ENCODE assay signal across 8 mouse cellular contexts in genomic region chr13:5870382-5871272, GRCm38 (mm10). TPM values are rescaled to one million over a fixed set of nuclear protein-coding genes. Genes with fewer than 3 reads are reported as not detected.
DNase-seq lines count a peak whose midpoint lies in the region; ATAC-seq lines count a peak whose summit lies in the region.

No protein-coding gene starts in this region.

- no peaks in the 10 kb centered on the region for H3K9me3 ChIP-seq in embryonic facial prominence, embryonic 12.5 days
- no peaks in the 10 kb centered on the region for H3K9me3 ChIP-seq in heart, embryonic 15.5 days (replicated peaks)

- peak overlapping the region; percentile 46; the same call in 1 of the 2 replicates for H3K27ac ChIP-seq in embryonic facial prominence, embryonic 12.5 days
- peak overlapping the region; percentile 77 for H3K27ac ChIP-seq in heart, embryonic 15.5 days

- ATAC-seq in frontal cortex, adult (ENCODE audit: low TSS enrichment): peak; percentile 31
- ATAC-seq in embryonic facial prominence, embryonic 12.5 days (ENCODE audit: insufficient number of reproducible peaks, insufficient read depth, low FRiP score, low TSS enrichment): peak; percentile 49
- ATAC-seq in heart, embryonic 15.5 days (replicated peaks; ENCODE audit: insufficient number of reproducible peaks, insufficient read depth, low FRiP score, low read depth): peak; percentile 71
- ATAC-seq in megakaryocyte progenitor cell, adult 5-6 weeks (replicated peaks; ENCODE audit: poor library complexity): peak; percentile 59

- peak overlapping the region; percentile 36 for H3K4me2 ChIP-seq in embryonic facial prominence, embryonic 12.5 days (replicated peaks)
- peak overlapping the region; percentile 44 for H3K4me2 ChIP-seq in heart, embryonic 15.5 days

- H3K4me1 ChIP-seq in embryonic facial prominence, embryonic 12.5 days: peaks cover 14% of the 10 kb centered on the region
- H3K4me1 ChIP-seq in heart, embryonic 15.5 days (replicated peaks): peaks cover 33% of the 10 kb centered on the region

- no peaks in the 10 kb centered on the region for H3K27me3 ChIP-seq in embryonic facial prominence, embryonic 12.5 days
- no peaks in the 10 kb centered on the region for H3K27me3 ChIP-seq in heart, embryonic 15.5 days

- DNase-seq in frontal cortex, postnatal 14 days (ENCODE audit: low spot score in 2 of 2): no peak
- peak; percentile 45 to 61 for DNase-seq in kidney, postnatal 25 days
- DNase-seq in right cerebral cortex, postnatal 10 days (ENCODE audit: low spot score in 2 of 2): no peak
- DNase-seq in thymus, postnatal 36 days: no peak

- no peak overlapping the region for H3K4me3 ChIP-seq in embryonic facial prominence, embryonic 12.5 days
- no peak overlapping the region for H3K4me3 ChIP-seq in heart, embryonic 15.5 days

- WGBS in embryonic facial prominence, embryonic 12.5 days: 8% methylated on average over 15 of the region's 15 CpGs
- WGBS in heart, embryonic 15.5 days: 22% methylated on average over 15 of the region's 15 CpGs

- no peak overlapping the region for H3K9ac ChIP-seq in embryonic facial prominence, embryonic 12.5 days
- H3K9ac ChIP-seq in heart, embryonic 15.5 days: no peak overlapping the region

- H3K36me3 ChIP-seq in embryonic facial prominence, embryonic 12.5 days: peaks cover 28% of the 10 kb centered on the region
- peaks cover 28% of the 10 kb centered on the region for H3K36me3 ChIP-seq in heart, embryonic 15.5 days

RNA-seq across cellular contexts. Expression of gene Klf6, which starts 9.3 kb away (rescaled TPM):
- polyA plus RNA-seq in embryonic facial prominence, embryonic 12.5 days (2016; fragmentation: Nextera tagmentation; extraction: Ambion mirVana): 60.8 and 64.0 TPM in 2 replicates
- 75.0 and 80.9 TPM in 2 replicates for polyA plus RNA-seq in heart, embryonic 15.5 days (2015; fragmentation: Nextera tagmentation; extraction: Ambion mirVana)
- 30.6 and 65.4 TPM in 2 replicates for total RNA-seq in megakaryocyte progenitor cell, adult 5-6 weeks (2015)
- 39.1 and 62.3 TPM in 2 replicates for total RNA-seq in megakaryocyte progenitor cell, adult 5-6 weeks (2017)

Comparison
In these comparisons a context has a peak if more than half of its experiments do, and no peak if none do; other contexts are left out.
1. DNase-seq: peak in kidney, postnatal 25 days (2 of 2); none in frontal cortex, postnatal 14 days (0 of 2), right cerebral cortex, postnatal 10 days (0 of 2) and thymus, postnatal 36 days (0 of 2).
2. Peak in every context shown above with its lines, with median percentiles within 50 percentile points of each other: ATAC-seq.